Comparison of ENCODE assay signal across 24 mouse cellular contexts in genomic region chr1:127783862-127784261, GRCm38 (mm10). TPM values are rescaled to one million over a fixed set of nuclear protein-coding genes. Genes with fewer than 3 reads are reported as not detected.
DNase-seq lines count a peak whose midpoint lies in the region; ATAC-seq and TF ChIP-seq lines count a peak whose summit lies in the region.
"Had no signal": no experiment of that assay in that cellular context is flagged by ENCODE, and none has a peak within 500 bp of the region (broad histone marks: within the 10 kb centered on the region; RNA-seq: fewer than 3 reads in every experiment).

No protein-coding gene starts in this region.

- no peak overlapping the region for H3K27ac ChIP-seq in embryonic facial prominence, embryonic 14.5 days (replicated peaks; ENCODE audit: low read depth, low read length)
- no peak overlapping the region for H3K27ac ChIP-seq in embryonic facial prominence, embryonic 10.5 days (replicated peaks)
- H3K27ac ChIP-seq in layer of hippocampus, adult 2 months: peak overlapping the region; percentile 8; the same call in 1 of the 2 replicates
- peak overlapping the region; percentile 25; the same call in 1 of the 2 replicates for H3K27ac ChIP-seq in olfactory bulb, adult 2 months (ENCODE audit: insufficient read depth, low read depth, low read length)
- H3K27ac ChIP-seq in forebrain, embryonic 12.5 days: no peak overlapping the region
- H3K27ac ChIP-seq: embryonic facial prominence, embryonic 13.5 days; forebrain, embryonic 15.5 days had no signal

- no peak for DNase-seq in embryonic facial prominence, embryonic 14.5 days (ENCODE audit: low spot score)
- DNase-seq in embryonic facial prominence, embryonic 10.5 days (ENCODE audit: low spot score): no peak
- no peak for DNase-seq in layer of hippocampus, adult 2 months (ENCODE audit: low spot score in 2 of 2)
- no peak for DNase-seq in layer of hippocampus, postnatal 14 days (ENCODE audit: low spot score in 2 of 2)
- DNase-seq: adrenal gland, adult 8-10 months; adrenal gland, postnatal 14 days; adrenal gland, postnatal 36 days; B cell, adult 2 months; cerebellum, adult 11-12 months; cerebellum, adult 2 months; cerebellum, adult 9-10 months; cerebellum, postnatal 10 days; cerebellum, postnatal 25 days; forebrain, postnatal 0 days had no signal

- peak; percentile 17; the same call in 1 of the 2 replicates for ATAC-seq in embryonic facial prominence, embryonic 14.5 days (ENCODE audit: low read depth)
- no peak for ATAC-seq in megakaryocyte progenitor cell, adult 5-6 weeks (replicated peaks; ENCODE audit: poor library complexity)
- ATAC-seq in forebrain, embryonic 12.5 days (ENCODE audit: low FRiP score): no peak
- ATAC-seq: activated CD4-positive, CD25-positive, alpha-beta regulatory T cell, adult 4 months; CD4-positive, CD25-positive, alpha-beta regulatory T cell, adult 4 months; forebrain, embryonic 15.5 days; forebrain, postnatal 0 days; Patski had no signal

- no peaks in the 10 kb centered on the region for H3K36me3 ChIP-seq in embryonic facial prominence, embryonic 14.5 days (ENCODE audit: control insufficient read depth, insufficient read depth, low read length)
- peaks cover 16% of the 10 kb centered on the region for H3K36me3 ChIP-seq in embryonic facial prominence, embryonic 10.5 days (replicated peaks)
- H3K36me3 ChIP-seq in forebrain, embryonic 12.5 days (replicated peaks): peaks cover 4% of the 10 kb centered on the region; the same call in 1 of the 2 replicates
- H3K36me3 ChIP-seq: embryonic facial prominence, embryonic 13.5 days; forebrain, embryonic 15.5 days had no signal

- no peak overlapping the region for H3K4me3 ChIP-seq in embryonic facial prominence, embryonic 14.5 days (ENCODE audit: low read depth, low read length)
- no peak overlapping the region for H3K4me3 ChIP-seq in embryonic facial prominence, embryonic 10.5 days
- H3K4me3 ChIP-seq in layer of hippocampus, adult 2 months: no peak overlapping the region
- no peak overlapping the region for H3K4me3 ChIP-seq in olfactory bulb, adult 2 months (ENCODE audit: insufficient read depth, low read depth, low read length)
- H3K4me3 ChIP-seq in forebrain, embryonic 12.5 days (replicated peaks): no peak overlapping the region
- H3K4me3 ChIP-seq: embryonic facial prominence, embryonic 13.5 days; forebrain, embryonic 15.5 days had no signal

- TF ChIP-seq POLR2A in olfactory bulb, adult 2 months (IDR thresholded peaks at IDR 0.05; ENCODE audit: insufficient read depth, low read depth, low read length): no peak

- no peaks in the 10 kb centered on the region for H3K27me3 ChIP-seq in embryonic facial prominence, embryonic 14.5 days (replicated peaks; ENCODE audit: control insufficient read depth, insufficient read depth, low read length)
- H3K27me3 ChIP-seq in embryonic facial prominence, embryonic 10.5 days (replicated peaks; ENCODE audit: low read depth, poor library complexity, severe bottlenecking): no peaks in the 10 kb centered on the region
- H3K27me3 ChIP-seq in forebrain, embryonic 12.5 days: no peaks in the 10 kb centered on the region
- H3K27me3 ChIP-seq: CH12.LX; embryonic facial prominence, embryonic 13.5 days; forebrain, embryonic 15.5 days; Patski had no signal

- TF ChIP-seq CTCF in layer of hippocampus, adult 2 months (conservative IDR thresholded peaks at IDR 0.05): no peak
- TF ChIP-seq CTCF in olfactory bulb, adult 2 months (IDR thresholded peaks at IDR 0.05; ENCODE audit: insufficient read depth, low read depth, low read length): no peak

- no peak overlapping the region for H3K9ac ChIP-seq in embryonic facial prominence, embryonic 14.5 days (ENCODE audit: low read depth, low read length)
- no peak overlapping the region for H3K9ac ChIP-seq in forebrain, embryonic 12.5 days
- H3K9ac ChIP-seq: embryonic facial prominence, embryonic 13.5 days; forebrain, embryonic 15.5 days; forebrain, postnatal 0 days had no signal

- H3K4me2 ChIP-seq in embryonic facial prominence, embryonic 14.5 days (ENCODE audit: low read depth, low read length): no peak overlapping the region
- H3K4me2 ChIP-seq in forebrain, embryonic 12.5 days: no peak overlapping the region
- H3K4me2 ChIP-seq: embryonic facial prominence, embryonic 13.5 days; forebrain, embryonic 15.5 days had no signal

- peaks cover 24% of the 10 kb centered on the region for H3K4me1 ChIP-seq in embryonic facial prominence, embryonic 14.5 days (ENCODE audit: control insufficient read depth, insufficient read depth, low read length)
- H3K4me1 ChIP-seq in embryonic facial prominence, embryonic 10.5 days: peaks cover 13% of the 10 kb centered on the region
- H3K4me1 ChIP-seq in olfactory bulb, adult 2 months (ENCODE audit: control insufficient read depth, insufficient read depth, low read length): peaks cover 11% of the 10 kb centered on the region
- H3K4me1 ChIP-seq in forebrain, embryonic 12.5 days: peaks cover 36% of the 10 kb centered on the region

- no peaks in the 10 kb centered on the region for H3K9me3 ChIP-seq in embryonic facial prominence, embryonic 14.5 days (ENCODE audit: control insufficient read depth, low read length)
- no peaks in the 10 kb centered on the region for H3K9me3 ChIP-seq in embryonic facial prominence, embryonic 10.5 days
- no peaks in the 10 kb centered on the region for H3K9me3 ChIP-seq in forebrain, embryonic 12.5 days
- H3K9me3 ChIP-seq: embryonic facial prominence, embryonic 13.5 days; forebrain, embryonic 15.5 days; G1E had no signal

RNA-seq across cellular contexts. Expression of gene Ccnt2, which starts 9.9 kb away (rescaled TPM):
- 51.4 and 65.1 TPM in 2 replicates for polyA plus RNA-seq in embryonic facial prominence, embryonic 14.5 days (2014; fragmentation: Nextera tagmentation; extraction: Ambion mirVana)
- 98.0 and 102 TPM in 2 replicates for polyA plus RNA-seq in embryonic facial prominence, embryonic 10.5 days (2016; fragmentation: Nextera tagmentation; extraction: Ambion mirVana)
- 10 to 100 TPM; 64.8 to 76.0 TPM for total RNA-seq in layer of hippocampus, adult 2 months (2021)
- 10 to 100 TPM; 52.0 to 54.7 TPM for total RNA-seq in layer of hippocampus, postnatal 14 days (2021)
- 57.4 TPM in 1 of 2 replicates, not detected in the other for polyA plus RNA-seq in olfactory bulb, adult 2 months (2012; ENCODE audit: insufficient read depth, insufficient read length, low replicate concordance, missing spikeins)
- 30.7 and 32.9 TPM in 2 replicates for total RNA-seq in megakaryocyte progenitor cell, adult 5-6 weeks (2015)
- 36.4 and 48.2 TPM in 2 replicates for total RNA-seq in megakaryocyte progenitor cell, adult 5-6 weeks (2017)
- polyA plus RNA-seq in forebrain, embryonic 12.5 days (2016; fragmentation: Nextera tagmentation; extraction: Ambion mirVana): 115 and 119 TPM in 2 replicates

RNA-seq across cellular contexts. Expression of gene Acmsd, which starts 54.6 kb away (rescaled TPM):
- polyA plus RNA-seq in embryonic facial prominence, embryonic 14.5 days (2014; fragmentation: Nextera tagmentation; extraction: Ambion mirVana): 0.10 and 0.22 TPM in 2 replicates
- 0.11 and 0.22 TPM in 2 replicates for polyA plus RNA-seq in embryonic facial prominence, embryonic 10.5 days (2016; fragmentation: Nextera tagmentation; extraction: Ambion mirVana)
- not detected for total RNA-seq in layer of hippocampus, adult 2 months (2021)
- not detected for total RNA-seq in layer of hippocampus, postnatal 14 days (2021)
- not detected in 2 replicates for polyA plus RNA-seq in olfactory bulb, adult 2 months (2012; ENCODE audit: insufficient read depth, insufficient read length, low replicate concordance, missing spikeins)
- 0.64 and 2.4 TPM in 2 replicates for total RNA-seq in megakaryocyte progenitor cell, adult 5-6 weeks (2015)
- 1.4 and 1.8 TPM in 2 replicates for total RNA-seq in megakaryocyte progenitor cell, adult 5-6 weeks (2017)
- 0.15 and 0.20 TPM in 2 replicates for polyA plus RNA-seq in forebrain, embryonic 12.5 days (2016; fragmentation: Nextera tagmentation; extraction: Ambion mirVana)
- total RNA-seq: adrenal gland, adult 8-10 months; adrenal gland, postnatal 36 days; CH12.LX; forebrain, postnatal 0 days had no signal
- polyA plus RNA-seq: embryonic facial prominence, embryonic 13.5 days; forebrain, embryonic 15.5 days; forebrain, postnatal 0 days; Patski had no signal

Comparison
In these comparisons a context has a peak if more than half of its experiments do, and no peak if none do; other contexts are left out.
1. H3K27ac ChIP-seq: peak in layer of hippocampus, adult 2 months (single experiment) and olfactory bulb, adult 2 months (single experiment); none in embryonic facial prominence, embryonic 14.5 days (single experiment), embryonic facial prominence, embryonic 10.5 days (single experiment) and forebrain, embryonic 12.5 days (single experiment).